Mouse (Mus musculus): ENCODE data around the gene Ece1. TPM values are rescaled to one million over a fixed set of nuclear protein-coding genes. Genes with fewer than 3 reads are reported as not detected.
A peak's percentile ranks its signal among the peaks of the same experiment; 100 is the strongest.
"Not testable (repeated sequence)": the region's sequence is repeated elsewhere in the genome, so short reads cannot be mapped to it uniquely, and the experiment has no call there.

Ece1 gene
- total and polyA plus RNA-seq, 3 experiments: 27.3 to 120 (median 102) TPM

GRCm38 (mm10) chr4:137963881-137964584 lies 102.0 kb downstream of the Ece1 start:
- no peak overlapping the region for H3K9ac ChIP-seq (ENCODE audit: low read depth, low read length)
- 54% methylated on average over 6 of the region's 9 CpGs for WGBS
- no peaks in the 10 kb centered on the region for H3K79me2 ChIP-seq (replicated peaks; ENCODE audit: control insufficient read depth, insufficient read depth, low read length)
- peak; percentile 83 to 86 for DNase-seq
- TF ChIP-seq POLR2A (IDR thresholded peaks at IDR 0.05; ENCODE audit: insufficient read depth, low read depth, low read length) (no peak), CTCF (IDR thresholded peaks at IDR 0.05) (peak; percentile 71), EP300 (IDR thresholded peaks at IDR 0.05; ENCODE audit: insufficient read depth, low read depth, low read length) (0 out of 2 replicates have a peak, but pooled peaks have one; percentile 45)
- no peak overlapping the region for H3K4me3 ChIP-seq
- no peaks in the 10 kb centered on the region for H3K36me3 ChIP-seq (ENCODE audit: control insufficient read depth, insufficient read depth, low read length)
- intact Hi-C loops (cut with DNase I): no loop called here
- H3K27ac ChIP-seq: no peak overlapping the region
- H3K4me1 ChIP-seq (ENCODE audit: control insufficient read depth, insufficient read depth, low read length): no peaks in the 10 kb centered on the region; the same call in 1 of the 2 replicates
- no peaks in the 10 kb centered on the region for H3K27me3 ChIP-seq (ENCODE audit: control insufficient read depth, insufficient read depth, low read length)

- no peak overlapping the region for H3K27ac ChIP-seq
- intact Hi-C loops (cut with DNase I): no loop called here
- no peaks in the 10 kb centered on the region; the same call in 1 of the 2 replicates for H3K4me1 ChIP-seq (ENCODE audit: control insufficient read depth, insufficient read depth, low read length)
- H3K4me3 ChIP-seq: no peak overlapping the region
- DNase-seq: no peak
- no peaks in the 10 kb centered on the region for H3K36me3 ChIP-seq (ENCODE audit: control insufficient read depth, insufficient read depth, low read length)
- H3K27me3 ChIP-seq (ENCODE audit: control insufficient read depth, insufficient read depth, low read length): no peaks in the 10 kb centered on the region
- WGBS: 95% methylated on average over 11 of the region's 11 CpGs
- H3K9ac ChIP-seq (ENCODE audit: low read depth, low read length): no peak overlapping the region
- TF ChIP-seq POLR2A (IDR thresholded peaks at IDR 0.05; ENCODE audit: insufficient read depth, low read depth, low read length) (no peak), EP300 (IDR thresholded peaks at IDR 0.05; ENCODE audit: insufficient read depth, low read depth, low read length) (no peak), CTCF (IDR thresholded peaks at IDR 0.05) (no peak)
- no peaks in the 10 kb centered on the region for H3K79me2 ChIP-seq (replicated peaks; ENCODE audit: control insufficient read depth, insufficient read depth, low read length)
These were observed 102.5 kb downstream of the Ece1 start for GRCm38 (mm10) chr4:137964585-137964930.

GRCm38 (mm10) chr4:137968203-137968602 lies 106.2 kb downstream of the Ece1 start:
- no peak overlapping the region for H3K9ac ChIP-seq (ENCODE audit: low read depth, low read length)
- no peak overlapping the region for H3K4me3 ChIP-seq
- TF ChIP-seq POLR2A (IDR thresholded peaks at IDR 0.05; ENCODE audit: insufficient read depth, low read depth, low read length) (no peak), EP300 (IDR thresholded peaks at IDR 0.05; ENCODE audit: insufficient read depth, low read depth, low read length) (peak; percentile 99), CTCF (IDR thresholded peaks at IDR 0.05) (peak; percentile 94)
- 13% methylated on average over 9 of the region's 9 CpGs for WGBS
- intact Hi-C loops (cut with DNase I): loop anchor here (5.0 kb wide), 4 partner anchors 44 to 184 kb away; no protein-coding TSS in a partner anchor
- peak; percentile 71 to 73 for DNase-seq
- H3K27me3 ChIP-seq (ENCODE audit: control insufficient read depth, insufficient read depth, low read length): no peaks in the 10 kb centered on the region
- H3K4me1 ChIP-seq (ENCODE audit: control insufficient read depth, insufficient read depth, low read length): no peaks in the 10 kb centered on the region; the same call in 1 of the 2 replicates
- no peak overlapping the region for H3K27ac ChIP-seq
- H3K79me2 ChIP-seq (replicated peaks; ENCODE audit: control insufficient read depth, insufficient read depth, low read length): no peaks in the 10 kb centered on the region
- H3K36me3 ChIP-seq (ENCODE audit: control insufficient read depth, insufficient read depth, low read length): no peaks in the 10 kb centered on the region

GRCm38 (mm10) chr4:137970623-137971199 lies 108.7 kb downstream of the Ece1 start:
- intact Hi-C loops (cut with DNase I); DNase-seq; H3K79me2 ChIP-seq (replicated peaks; ENCODE audit: control insufficient read depth, insufficient read depth, low read length); H3K9ac ChIP-seq (ENCODE audit: low read depth, low read length); H3K4me1 ChIP-seq (ENCODE audit: control insufficient read depth, insufficient read depth, low read length); H3K27ac ChIP-seq; H3K27me3 ChIP-seq (ENCODE audit: control insufficient read depth, insufficient read depth, low read length); H3K36me3 ChIP-seq (ENCODE audit: control insufficient read depth, insufficient read depth, low read length); H3K4me3 ChIP-seq: not testable (repeated sequence)
- WGBS: no CpG with 5 or more reads among the region's 11 CpGs

GRCm38 (mm10) chr4:137974856-137975432 lies 112.9 kb downstream of the Ece1 start:
- H3K27me3 ChIP-seq (ENCODE audit: control insufficient read depth, insufficient read depth, low read length); H3K79me2 ChIP-seq (replicated peaks; ENCODE audit: control insufficient read depth, insufficient read depth, low read length); H3K36me3 ChIP-seq (ENCODE audit: control insufficient read depth, insufficient read depth, low read length); H3K4me3 ChIP-seq; H3K4me1 ChIP-seq (ENCODE audit: control insufficient read depth, insufficient read depth, low read length); H3K27ac ChIP-seq; intact Hi-C loops (cut with DNase I); H3K9ac ChIP-seq (ENCODE audit: low read depth, low read length); DNase-seq: not testable (repeated sequence)
- WGBS: no CpG with 5 or more reads among the region's 11 CpGs

- H3K27me3 ChIP-seq (ENCODE audit: control insufficient read depth, insufficient read depth, low read length); DNase-seq; H3K27ac ChIP-seq; H3K4me1 ChIP-seq (ENCODE audit: control insufficient read depth, insufficient read depth, low read length); H3K36me3 ChIP-seq (ENCODE audit: control insufficient read depth, insufficient read depth, low read length); H3K9ac ChIP-seq (ENCODE audit: low read depth, low read length); intact Hi-C loops (cut with DNase I); H3K4me3 ChIP-seq; H3K79me2 ChIP-seq (replicated peaks; ENCODE audit: control insufficient read depth, insufficient read depth, low read length): not testable (repeated sequence)
- WGBS: no CpG with 5 or more reads among the region's 11 CpGs
These were observed 117.1 kb downstream of the Ece1 start for GRCm38 (mm10) chr4:137979066-137979644.
